Mouse (Mus musculus) stomach, embryonic 16.5 days (tissue): Measurements from ENCODE around the gene Spsb4. TPM values are rescaled to one million over a fixed set of nuclear protein-coding genes. Genes with fewer than 3 reads are reported as not detected.

ENCODE experiments used
- polyA plus RNA-seq: library from polyadenylated mRNA; unstranded; fragments of >200 nt; fragmentation: Nextera tagmentation; extraction: Ambion mirVana; gene quantifications from 2 replicates; pipeline ENCODE4 v1.2.1, GENCODE M21; 2015

Spsb4 gene
- polyA plus RNA-seq, 1 experiment from 2014 or later: 14.2 TPM

Other genes starting within 250 kb of the Spsb4 start
- 28.9 and 33.1 TPM in 2 replicates for gene Pxylp1, start 126.2 kb downstream of the Spsb4 start, polyA plus RNA-seq
- gene Slc25a36, start 92.3 kb upstream of the Spsb4 start, polyA plus RNA-seq: 66.8 and 74.2 TPM in 2 replicates